Mouse (Mus musculus) regulatory T cell (primary cell): ENCODE data around the gene Defb48.

ENCODE experiments used
- in situ Hi-C: fragments of 300-600 bp; cut with MboI, MseI; formaldehyde crosslinking; loops from one replicate; pipeline ENCODE4 v1.15.1; 2025; ENCODE audit warnings: high pct_unique_total_duplicates

The Defb48 gene

DNA sequence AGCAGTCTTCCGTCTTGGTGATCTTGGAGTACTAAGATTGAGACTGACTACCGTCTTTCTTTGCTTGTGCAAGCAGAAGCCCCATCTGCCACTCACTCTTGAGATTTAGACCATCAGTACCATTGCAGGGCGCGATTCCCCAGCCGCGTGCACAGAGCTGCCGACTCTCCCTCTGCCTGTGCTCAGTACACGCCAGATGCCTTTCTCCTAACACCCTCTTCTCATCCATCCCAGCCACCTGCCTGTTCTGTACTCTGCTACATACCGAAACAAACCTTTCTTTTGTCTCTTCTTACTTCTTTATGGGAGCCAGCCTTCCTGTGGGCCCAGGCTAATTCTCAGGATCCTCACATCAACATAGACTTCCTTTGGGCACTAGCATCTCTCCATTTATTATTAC, 48.9 kb downstream of the Defb48 start:
- in situ Hi-C loops = no loop called here

DNA sequence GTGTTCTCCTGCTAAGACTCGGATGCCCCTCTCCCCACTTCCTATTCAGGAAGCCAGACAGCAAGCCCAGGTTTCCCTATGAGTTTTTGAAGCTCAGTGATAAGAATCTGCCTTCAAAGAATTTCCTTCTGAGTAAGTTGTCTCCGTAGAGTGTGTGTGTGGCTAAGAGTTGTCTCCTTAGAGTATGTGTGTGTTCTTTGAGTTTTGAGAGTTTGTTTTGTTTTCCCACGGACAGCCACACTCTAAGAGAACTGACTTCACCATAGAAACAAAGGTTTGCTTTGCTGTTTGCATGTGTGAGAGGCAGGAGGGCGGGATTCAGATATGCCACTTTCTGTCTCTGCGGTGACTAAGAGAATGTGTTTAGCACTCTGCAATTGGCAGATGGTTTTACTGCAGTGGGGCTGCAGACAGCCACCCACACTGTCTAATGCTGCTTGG, 56.2 kb downstream of the Defb48 start:
- in situ Hi-C loops = no loop called here
